Mouse (Mus musculus) layer of hippocampus, postnatal 36 days (tissue): ENCODE measurements around the gene Spon1. TPM values are rescaled to one million over a fixed set of nuclear protein-coding genes. Genes with fewer than 3 reads are reported as not detected.

ENCODE experiments used
- DNase-seq, 2 experiments: peaks; one replicate each; pipeline ENCODE4 v3.0.0; 2022
- total RNA-seq, 2 experiments: library from RNA; stranded (reverse); gene quantifications; 2 replicates each; pipeline ENCODE4 v1.2.3; 2021

Spon1 gene
- total RNA-seq, 2 experiments from 2014 or later, result 65.4 to 66.9 TPM

DNA sequence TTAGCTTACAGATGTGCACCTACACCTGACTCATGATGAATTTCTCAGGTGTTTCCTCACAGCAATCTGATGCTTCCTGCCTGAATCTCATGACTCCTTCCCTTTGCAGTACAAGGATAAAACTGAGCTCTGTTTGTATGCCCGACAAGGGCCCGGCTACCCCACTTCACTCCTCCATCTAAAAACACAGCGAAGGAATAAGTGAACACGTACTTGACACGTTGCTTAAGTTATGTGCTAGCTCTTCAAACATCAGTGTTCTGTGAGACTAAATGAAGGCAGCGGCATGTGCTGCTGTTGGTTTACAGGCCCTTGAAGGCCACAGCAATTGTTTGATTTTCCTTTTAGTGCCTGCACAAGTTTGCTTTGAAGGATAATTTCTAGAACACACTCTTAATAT is 298.2 kb downstream of the Spon1 start:
- no peak for DNase-seq

GRCm38 (mm10) chr7:114065407-114066185 is 299.8 kb downstream of the Spon1 start:
- DNase-seq, result no peak

- peak; percentile 80 to 81 for DNase-seq
Observed at GRCm38 (mm10) chr7:114066529-114067178, 300.9 kb downstream of the Spon1 start.

GRCm38 (mm10) chr7:114068956-114069533 is 303.2 kb downstream of the Spon1 start:
- DNase-seq, result no peak

DNA sequence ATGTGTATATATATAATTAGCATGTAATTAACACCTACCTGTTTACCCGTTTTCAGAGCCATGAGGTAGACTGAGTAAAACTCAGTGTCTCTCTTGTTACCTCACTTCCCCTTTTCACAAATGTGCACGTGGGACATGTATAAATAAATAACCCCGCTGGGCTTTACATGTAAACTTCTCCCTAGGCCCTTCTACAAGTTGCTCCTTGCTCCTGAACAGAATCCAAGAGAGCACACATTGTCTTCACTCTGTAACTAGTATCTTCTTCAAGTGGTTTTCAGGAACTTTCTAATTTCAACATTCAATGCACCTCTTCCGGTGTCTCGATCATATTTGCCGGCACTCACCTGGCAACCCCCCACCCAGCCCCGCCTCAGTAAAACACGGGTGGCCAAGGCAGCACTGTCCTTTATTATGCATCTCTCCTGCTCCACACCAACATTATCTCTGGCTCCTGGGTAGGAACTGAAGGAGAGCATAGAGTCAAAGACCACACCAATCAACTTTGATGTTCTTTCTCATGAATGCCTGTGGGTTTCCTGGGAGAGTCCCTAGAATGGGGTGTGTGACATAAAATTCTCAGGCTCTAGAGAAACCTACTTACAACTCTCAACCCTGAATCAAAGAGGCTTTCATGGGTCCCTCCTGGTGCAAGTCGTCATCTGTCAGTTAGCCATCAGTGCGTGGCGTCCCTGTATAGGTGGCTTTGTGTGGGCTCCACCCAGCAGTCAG is 304.1 kb downstream of the Spon1 start:
- no peak for DNase-seq

DNA sequence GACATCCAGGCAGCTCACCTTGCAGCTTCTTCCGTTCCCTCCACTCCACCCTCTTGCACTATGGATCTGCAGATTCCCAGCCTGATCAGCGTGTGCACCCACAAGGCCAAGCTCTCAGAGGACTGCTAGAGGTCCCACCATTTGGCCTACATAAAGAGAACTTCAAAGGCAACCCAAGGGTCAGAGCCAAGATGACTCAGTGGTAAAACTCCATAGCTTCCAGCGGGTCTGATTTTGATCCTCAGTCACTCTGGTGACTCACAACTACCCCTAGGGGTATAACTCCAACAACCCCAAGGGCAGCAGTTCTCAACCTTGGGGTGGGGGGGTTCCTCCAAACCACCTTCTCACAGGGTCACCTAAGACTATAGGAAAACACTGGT is 304.7 kb downstream of the Spon1 start:
- DNase-seq, result no peak

GRCm38 (mm10) chr7:114071395-114071794 is 305.6 kb downstream of the Spon1 start:
- no peak for DNase-seq

DNA sequence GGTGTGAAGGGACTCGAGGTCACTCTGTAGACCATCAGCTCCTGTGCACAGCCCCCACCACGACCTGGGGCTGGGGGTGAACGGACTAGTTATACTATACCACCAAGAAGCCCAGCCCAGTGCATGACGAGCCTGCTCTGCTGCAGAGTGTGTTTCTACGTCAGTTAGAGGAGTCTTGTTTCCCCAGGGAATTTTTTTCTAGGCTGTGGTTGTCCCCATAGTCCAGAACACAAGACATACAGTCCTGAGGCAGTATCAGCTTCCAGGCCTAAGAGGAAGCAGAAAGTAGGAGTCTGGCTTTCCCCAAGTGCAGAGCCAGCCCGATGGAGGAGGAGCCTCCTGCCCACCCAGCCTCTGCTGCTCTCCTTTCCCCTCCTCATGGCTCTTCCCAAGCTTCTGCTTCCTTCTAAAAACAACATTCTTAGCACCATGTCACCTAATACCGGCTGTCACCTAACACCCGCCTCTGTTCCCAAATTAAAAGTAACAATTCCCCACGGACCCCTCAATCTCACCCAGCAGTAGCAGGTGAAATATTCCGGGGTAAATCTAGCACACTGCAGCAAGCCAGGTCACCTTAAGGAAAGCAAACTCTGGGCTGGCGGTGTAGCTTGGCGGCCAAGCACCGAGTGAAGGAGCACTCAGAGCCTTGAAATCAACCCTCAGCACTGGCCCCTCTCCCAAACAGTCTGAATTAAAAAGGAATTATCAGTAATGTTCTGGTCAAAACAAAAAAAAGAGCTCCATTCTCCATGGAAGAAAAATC is 306.2 kb downstream of the Spon1 start:
- no peak for DNase-seq

DNA sequence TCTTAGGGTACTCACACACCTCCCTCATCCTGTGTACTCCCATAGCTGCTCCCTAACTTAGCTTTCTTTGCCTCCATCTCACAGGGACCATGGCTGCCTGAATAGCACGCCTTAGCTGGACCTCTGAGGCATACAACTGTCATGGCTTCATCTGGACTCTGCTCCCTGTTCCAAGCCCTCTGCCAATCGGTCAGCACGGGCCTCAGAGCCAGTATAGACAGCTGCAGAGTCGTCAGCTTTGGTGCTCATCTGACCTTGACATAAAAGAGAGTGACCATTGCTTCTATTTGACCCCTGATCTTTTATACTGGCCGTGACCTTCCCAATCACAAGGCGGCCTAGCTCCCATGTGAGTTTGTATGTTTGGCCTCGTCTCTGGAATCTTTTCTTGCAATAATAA is 308.3 kb downstream of the Spon1 start:
- no peak for DNase-seq

- DNase-seq, result no peak
Observed at GRCm38 (mm10) chr7:114074595-114074994, 308.8 kb downstream of the Spon1 start.

DNA sequence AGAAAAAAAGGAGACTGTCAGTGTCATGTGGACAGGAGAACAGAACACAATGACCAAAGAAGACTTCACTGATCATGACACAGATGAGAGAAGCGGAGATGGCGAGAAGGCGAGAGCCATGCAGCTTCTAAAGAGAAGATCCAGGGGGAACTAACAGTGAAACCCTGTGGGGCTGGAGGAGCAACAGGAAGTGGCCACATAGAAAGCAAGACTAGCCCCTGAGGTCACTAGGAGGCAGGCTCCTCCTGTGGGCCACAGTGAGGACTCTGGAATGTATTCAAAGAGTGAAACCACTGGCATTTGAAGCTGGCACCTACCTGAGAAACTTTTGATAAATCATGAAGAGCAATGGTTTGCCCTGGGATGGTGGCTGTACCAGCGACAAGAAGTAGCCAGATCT is 313.5 kb downstream of the Spon1 start:
- no peak for DNase-seq

DNA sequence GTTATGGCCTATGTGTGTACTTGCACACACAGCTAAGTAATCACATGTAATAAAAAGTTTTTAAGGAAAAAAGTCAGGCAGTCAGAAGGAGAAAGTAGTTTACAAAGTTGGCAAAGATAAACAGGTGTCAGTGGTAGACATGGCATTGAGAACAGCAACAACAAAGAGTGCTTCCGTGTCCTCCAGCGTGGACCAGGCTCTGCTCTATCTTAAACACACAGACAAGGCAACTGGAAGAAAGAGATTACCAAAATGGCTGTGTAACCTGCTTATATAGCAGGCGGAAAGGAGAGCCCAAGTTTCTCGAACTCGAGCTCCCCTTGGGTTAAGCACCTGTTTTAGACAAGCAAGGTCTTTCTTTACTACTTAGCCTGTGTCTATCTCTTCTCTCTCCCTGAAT is 314.5 kb downstream of the Spon1 start:
- DNase-seq, result no peak

GRCm38 (mm10) chr7:114081633-114082420 is 316.0 kb downstream of the Spon1 start:
- DNase-seq, result no peak

DNA sequence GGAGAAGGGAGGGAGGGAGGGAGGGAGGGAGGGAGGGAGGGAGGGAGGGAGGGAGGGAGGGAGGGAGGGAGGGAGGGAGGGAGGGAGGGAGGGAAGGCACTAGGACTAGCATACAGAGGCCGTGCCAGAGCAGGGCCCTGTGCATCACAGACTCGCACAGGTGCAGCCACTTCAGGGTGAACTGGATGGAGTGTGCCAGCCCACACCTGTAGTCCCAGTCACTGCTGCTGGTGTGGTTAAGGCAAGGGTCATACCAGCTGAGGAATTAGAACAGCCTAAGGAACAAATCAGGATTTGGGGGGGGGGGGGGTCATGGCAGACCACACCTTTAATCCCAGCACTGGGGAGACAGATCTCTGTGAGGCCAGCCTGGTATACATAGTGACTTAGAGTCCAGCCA is 317.3 kb downstream of the Spon1 start:
- DNase-seq, result no peak

DNA sequence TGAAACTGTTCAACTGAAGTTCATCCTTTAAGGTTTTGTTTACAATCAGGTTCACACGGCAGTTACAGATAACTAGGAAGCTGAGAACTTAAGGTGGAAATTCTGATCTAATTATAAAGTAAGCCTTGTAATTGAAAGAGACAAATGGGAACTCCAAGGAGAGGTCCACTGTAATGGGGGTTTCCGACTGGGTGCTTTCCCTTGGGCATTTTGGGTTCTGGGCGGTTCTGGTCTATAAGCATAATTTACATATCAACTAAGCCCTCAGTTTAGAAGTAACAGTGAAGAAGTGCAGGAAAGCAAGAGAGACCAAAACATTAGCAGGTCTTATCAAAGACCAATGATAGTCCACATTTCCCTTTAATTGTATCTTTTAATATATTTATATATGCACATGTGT is 318.0 kb downstream of the Spon1 start:
- no peak for DNase-seq

DNA sequence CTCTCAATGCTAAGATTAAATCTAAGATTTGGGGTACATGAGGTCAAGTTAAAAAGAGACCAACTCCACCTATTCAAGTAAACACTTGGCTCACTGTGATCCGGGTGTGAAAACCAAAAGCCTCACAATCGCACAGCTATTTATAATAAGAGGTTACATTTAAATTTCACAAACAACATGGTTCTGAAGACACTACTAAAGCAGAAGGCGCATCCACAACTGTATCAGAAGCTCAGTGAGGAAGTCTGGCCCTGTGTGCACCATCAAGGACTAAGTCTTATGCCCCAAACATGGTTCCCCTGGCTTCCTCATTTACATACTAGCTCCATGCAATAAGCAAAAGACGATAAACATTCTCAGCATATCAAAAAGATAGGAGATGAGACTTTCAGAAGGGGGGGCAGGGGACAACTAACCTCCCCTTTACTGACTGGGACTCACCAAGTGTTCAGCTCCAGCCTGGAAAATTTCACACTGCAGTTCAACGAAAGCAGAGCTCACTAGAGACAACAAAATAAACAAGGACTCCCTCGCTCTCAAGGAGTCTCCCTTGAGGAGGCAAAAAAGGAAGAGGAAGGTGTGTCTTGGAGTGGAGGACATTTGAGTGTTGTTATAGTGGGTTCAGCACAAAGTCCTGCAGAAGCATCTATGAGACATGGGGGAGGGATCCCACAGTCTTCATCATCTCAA is 320.4 kb downstream of the Spon1 start:
- DNase-seq, result no peak

DNA sequence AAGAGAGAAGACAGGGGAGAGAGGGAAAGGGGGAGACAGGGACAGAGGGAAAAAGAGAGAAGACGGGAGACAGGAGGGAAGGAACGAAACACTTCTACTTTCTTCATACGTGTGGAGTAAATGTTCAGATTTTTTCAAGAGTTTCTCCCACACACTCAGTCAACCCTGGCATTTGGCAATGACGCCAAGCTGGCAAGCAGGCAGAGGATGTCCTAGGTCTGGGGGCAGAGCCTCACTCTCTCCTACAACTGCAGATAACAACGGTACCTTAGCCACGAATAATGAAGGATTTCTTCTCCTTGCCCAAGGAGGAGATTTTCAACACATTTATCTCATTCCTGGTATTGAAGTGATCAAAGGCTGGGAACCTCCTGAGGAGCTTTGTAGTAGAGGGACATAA is 321.5 kb downstream of the Spon1 start:
- no peak for DNase-seq

- DNase-seq, result no peak
Observed at GRCm38 (mm10) chr7:114087986-114088385, 322.2 kb downstream of the Spon1 start.

GRCm38 (mm10) chr7:114088918-114089317 is 323.1 kb downstream of the Spon1 start:
- no peak for DNase-seq

GRCm38 (mm10) chr7:114090231-114090630 is 324.4 kb downstream of the Spon1 start:
- no peak for DNase-seq
